Mouse (Mus musculus): ENCODE results near the gene Med27.

Gene Med27

DNA sequence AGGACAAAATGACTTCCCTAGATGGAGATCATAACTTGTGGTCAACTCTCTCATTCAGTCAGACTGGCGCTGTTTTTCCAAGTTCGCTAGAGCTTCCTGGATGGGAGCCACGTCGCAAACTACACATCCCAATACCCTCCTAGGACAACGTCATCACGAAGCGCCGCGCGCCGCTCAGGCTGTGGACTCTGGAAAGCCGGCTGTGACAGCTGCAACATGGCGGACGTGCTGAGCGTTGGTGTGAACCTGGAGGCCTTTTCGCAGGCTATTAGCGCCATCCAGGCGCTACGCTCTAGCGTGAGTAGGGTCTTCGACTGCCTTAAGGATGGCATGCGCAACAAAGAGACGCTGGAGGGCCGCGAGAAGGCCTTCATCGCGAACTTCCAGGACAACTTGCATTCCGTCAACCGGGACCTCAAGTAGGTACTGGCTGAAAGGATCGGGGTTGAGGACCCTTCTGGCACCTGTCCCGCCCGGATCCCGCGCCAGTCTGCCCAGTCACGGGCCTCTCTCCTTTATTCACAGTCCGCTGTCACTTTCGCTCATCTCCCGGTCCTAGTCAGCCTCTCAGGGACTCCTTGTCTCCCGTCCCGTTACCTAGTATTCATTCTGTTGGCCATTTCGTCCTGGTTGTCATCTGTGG lies at the start of gene Med27:
Med27 (plus strand) TSS at position 191 of the 643 bp plus-strand sequence.
- in situ Hi-C loops (cut with MboI, MseI): no loop called here

DNA sequence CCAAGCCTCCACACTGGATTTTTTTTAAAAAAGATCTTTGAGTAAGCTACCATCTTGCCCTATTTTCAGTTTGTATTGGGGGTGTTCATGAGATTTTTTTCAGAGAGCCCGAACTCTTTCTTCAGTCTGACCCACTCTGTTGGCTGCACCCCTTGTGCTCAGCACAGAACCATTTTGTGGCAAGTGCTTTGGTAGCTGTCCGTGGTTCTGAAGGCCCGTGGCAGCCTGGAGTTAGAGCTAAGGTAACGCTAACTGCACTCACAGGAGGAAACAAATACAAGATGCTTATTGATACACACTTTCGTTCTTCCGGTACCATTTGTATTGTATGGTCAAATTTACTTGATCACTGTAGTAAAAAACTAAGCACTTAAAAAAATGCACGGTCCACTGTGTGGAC lies 36.7 kb upstream of the Med27 start:
- in situ Hi-C loops (cut with MboI, MseI): loop anchor here (10.0 kb wide), 2 partner anchors 65 to 1505 kb away; no protein-coding TSS in a partner anchor

DNA sequence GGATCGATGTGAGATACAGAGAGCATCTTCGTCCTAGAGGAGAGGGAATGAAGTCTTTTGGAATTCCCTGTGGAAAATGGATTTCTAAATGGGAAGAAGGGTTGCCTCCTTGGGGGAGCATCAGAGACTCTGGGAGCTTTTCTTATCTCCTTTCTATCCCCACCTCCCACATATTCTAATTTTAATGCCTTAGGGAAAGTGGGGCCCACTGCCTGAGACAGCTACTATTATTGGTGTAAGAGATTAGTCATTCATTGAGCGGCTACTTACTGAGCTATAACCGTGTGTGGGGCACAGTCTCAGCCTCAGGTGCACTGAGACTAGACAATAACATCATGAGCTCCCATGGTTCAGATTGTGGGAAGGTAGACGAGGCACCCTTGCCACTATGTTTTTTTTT lies 34.6 kb upstream of the Med27 start:
- in situ Hi-C loops (cut with MboI, MseI): loop anchor here (10.0 kb wide), 2 partner anchors 63 to 1507 kb away; no protein-coding TSS in a partner anchor

DNA sequence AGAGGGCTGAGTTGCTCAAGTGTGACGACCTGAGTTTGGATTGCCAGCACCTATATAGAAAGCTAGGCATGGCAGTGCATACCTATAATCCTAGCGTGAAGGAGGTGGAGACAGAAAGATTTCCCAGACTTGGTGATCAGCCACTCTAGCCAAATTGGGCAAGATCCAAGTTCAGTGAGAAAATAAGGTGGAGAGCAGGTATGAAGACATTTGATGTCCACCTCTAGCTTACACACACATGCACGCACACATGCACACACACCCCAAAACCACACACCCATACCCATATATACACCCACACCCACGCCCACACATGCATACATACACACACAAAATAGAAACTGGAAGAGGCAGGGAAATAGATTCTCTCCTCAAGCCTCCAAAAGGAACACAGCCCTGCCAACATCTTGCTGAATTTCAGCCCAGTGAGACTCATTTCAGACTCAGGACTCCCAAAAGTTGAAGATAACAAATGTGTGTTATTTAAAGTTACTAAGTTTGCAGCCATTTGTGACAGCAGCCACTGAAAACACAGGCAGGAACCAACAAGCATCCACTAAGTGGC lies 28.6 kb upstream of the Med27 start:
- in situ Hi-C loops (cut with MboI, MseI): loop anchor here (5.0 to 10.0 kb wide), 3 partner anchors 41 to 1513 kb away; no protein-coding TSS in a partner anchor

DNA sequence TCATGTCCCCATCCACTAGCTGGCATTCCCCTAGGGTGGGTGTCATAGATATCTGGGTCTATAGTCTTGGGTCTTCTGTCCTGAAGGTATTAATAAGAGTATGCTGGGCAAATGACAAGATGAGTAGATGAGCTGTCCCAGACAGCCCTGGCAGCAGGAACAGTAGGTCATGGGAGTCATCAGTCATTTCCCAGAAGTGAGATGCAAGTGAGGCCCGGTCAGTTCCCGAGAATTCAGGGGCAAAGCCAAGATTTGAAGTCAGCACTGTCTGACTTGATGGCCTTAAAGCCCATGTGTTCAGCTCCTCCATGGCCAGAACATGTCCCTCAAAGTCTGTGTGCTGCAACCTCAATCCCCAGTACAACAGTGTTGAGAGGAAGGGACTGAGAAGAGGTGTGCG lies 28.0 kb upstream of the Med27 start:
- in situ Hi-C loops (cut with MboI, MseI): loop anchor here (5.0 to 10.0 kb wide), 3 partner anchors 41 to 1514 kb away; no protein-coding TSS in a partner anchor

DNA sequence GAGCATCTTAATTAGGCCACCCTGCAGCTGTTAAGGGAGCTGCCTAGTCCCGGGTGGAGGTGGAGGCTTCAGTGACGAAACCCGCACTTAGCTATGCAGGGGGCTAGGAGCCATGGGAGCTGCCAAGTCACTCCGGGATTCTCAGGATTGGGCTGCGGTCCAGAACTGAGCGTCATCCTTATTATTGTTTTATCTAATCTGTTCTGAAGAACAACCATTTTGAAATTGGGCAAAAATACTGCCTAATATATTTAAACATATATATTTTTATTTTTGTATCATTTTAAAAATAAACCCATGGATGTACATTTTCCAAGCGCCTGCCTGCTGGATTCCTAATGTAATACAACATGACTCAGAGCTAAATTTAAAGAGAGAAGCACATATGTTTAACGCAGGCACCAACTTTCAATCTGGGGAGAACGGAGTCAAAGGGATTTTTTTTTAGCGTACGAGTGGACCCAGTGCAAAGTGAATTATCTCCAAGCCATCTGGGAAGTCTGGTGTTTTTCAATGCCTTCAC lies 26.3 kb upstream of the Med27 start:
- in situ Hi-C loops (cut with MboI, MseI): no loop called here

DNA sequence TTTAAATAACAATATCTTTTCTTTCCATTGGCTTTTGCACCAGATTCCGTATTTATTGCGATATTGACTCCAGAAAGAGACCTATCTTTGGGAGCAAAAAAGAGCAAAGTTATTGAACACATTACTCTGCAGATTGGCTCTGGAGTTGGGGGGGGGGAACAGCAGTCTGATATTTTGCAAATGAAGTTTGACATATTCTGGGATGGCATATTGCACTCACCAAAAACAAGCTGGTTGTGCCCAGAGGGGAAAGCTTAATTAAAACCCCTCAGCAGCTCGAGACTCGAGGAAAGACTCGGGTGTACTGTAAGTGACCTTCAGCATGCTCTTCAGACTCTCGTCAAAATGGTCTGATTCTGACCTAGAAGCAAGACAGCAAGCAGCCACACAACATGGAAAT lies 25.8 kb upstream of the Med27 start:
- in situ Hi-C loops (cut with MboI, MseI): no loop called here

DNA sequence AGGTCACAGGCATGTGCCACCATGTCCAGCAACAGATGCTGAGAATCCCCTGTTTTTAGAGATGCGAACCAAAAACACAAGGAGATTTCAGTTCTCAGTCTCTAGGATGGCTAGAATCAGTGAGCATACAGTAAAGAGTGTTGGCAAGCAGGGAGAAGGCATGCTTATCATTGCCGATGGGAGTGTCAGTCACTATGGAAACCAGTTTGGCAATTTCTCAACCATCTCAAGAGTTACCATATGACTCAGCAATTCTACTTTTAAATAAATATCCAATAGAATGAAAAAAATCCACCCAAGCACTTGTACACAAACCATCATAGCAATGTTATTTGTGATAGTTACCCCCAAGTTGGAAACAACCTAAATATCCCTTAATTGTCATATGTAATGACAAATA lies 22.2 kb upstream of the Med27 start:
- in situ Hi-C loops (cut with MboI, MseI): no loop called here

DNA sequence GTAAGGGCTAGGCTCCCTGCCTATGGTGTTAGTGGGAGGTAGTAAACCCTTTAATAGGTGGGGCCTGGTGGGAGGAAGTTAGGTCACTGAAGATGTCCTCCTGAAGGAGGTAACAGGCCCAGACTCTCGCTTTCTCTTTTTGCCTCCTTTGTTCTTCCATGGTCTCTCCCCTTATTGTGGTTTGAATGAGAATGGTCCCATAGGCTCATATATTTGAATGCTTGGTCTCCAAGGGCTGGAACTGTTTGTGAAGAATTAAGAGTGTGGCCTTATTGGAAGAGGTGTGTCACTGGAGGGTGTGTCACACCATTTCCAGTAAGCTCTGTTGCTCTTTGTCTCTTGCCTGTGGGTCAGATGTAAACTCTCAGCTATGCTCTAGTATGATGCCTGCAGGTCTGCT lies 16.1 kb upstream of the Med27 start:
- in situ Hi-C loops (cut with MboI, MseI): no loop called here

DNA sequence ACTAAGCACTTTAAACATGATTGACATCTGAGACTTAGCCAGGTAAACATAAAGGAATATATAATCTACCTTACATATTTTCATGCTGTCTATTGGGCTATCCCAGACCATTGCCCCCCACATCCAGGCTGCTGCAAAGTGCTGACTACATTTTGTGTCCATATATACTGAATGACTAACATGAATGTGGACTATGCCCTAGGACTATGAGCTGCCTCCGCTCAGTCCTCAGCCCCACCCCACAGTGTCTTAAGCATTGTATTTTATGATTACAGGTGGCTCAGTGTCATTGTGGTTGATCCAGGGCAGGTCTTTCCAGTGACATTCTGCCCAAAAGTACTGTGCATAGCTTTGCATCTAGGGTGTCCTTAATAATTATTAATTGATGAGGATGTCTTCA lies 8.2 kb upstream of the Med27 start:
- in situ Hi-C loops (cut with MboI, MseI): no loop called here

DNA sequence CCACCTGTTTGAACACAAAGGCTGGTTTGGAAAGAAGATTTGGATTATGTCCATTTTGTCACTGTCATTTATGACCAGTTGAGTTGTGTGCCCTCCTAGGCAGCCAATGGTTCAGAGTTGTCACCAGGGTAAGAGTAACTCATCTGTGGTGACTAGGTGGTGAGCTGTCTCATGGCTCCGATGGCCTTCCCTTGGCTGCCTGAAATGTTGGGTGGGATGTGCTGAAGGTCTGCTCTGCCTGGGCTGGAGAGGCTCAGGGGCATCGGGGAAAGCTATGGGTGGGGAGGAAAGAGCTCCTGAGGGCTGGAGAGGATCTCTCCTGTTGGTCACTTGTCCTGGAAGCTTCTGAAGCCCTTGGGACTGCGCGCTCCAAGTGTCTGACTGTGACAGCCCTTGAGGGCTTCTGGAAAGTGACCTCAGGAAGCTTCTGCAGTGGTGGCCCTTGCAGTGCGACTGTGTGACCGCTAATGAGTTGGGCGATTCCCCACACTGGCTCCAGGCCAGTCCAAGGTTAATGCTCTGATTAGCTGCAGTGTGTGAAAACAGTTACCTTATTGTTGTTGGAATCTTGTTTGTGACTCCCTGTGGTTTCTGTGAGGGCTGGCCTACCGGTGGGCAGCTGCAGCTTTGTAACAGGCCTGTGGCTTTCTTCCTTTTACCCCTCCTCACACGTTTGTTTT lies 12.2 kb downstream of the Med27 start:
- in situ Hi-C loops (cut with MboI, MseI): no loop called here

DNA sequence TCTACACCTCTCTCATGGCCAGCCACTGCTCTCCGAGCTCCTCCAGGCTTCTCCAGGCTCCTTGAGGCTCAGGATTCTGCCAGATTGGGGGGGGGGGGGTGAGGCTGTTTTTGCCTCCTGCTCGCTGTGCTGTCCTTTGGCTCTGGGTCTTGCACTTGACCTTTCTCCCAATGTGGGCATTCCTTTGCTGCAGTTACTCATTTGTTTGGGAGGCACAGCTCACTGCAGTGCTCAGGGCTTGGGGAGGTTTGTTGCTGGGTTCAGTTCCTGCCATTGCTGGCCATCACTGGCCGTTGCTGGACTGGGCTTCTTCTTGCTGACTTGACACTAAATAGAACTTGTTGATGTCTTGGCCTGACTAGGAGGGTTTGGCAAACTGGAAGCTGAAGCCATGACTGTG lies 14.3 kb downstream of the Med27 start:
- in situ Hi-C loops (cut with MboI, MseI): no loop called here

DNA sequence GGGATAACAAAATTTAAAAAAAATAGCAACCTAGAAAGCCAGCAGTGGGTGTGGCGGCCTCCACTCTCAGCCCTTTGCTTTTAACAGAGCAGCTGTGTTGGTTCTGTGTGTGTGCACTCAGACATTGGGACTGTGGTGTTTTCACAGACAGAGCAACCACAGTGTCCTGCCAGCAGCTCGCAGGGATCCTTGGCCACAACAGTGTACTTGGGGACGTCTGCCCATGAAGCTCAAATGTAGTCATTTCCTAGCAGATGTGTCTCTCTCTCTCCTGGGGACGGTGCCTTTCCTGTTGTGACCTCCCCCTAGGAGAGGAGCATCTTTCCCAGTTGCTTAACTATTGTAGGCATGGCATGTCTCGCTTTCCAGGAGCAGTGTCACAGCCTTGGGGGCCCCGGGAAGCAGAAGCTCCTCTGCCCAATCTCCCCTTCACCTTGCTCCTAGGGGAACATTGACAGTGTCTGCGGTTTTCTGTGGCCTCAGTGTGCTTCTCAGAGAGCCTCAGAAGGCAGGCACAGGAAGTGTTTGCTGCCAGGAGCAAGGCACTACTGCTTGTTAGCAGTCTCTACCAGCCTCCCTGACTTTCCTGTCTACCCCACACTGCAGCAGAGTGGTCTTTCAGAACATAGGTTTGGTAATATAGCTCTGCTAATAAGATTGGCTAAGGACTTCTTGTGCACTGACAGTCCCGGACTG lies 18.5 kb downstream of the Med27 start:
- in situ Hi-C loops (cut with MboI, MseI): no loop called here

DNA sequence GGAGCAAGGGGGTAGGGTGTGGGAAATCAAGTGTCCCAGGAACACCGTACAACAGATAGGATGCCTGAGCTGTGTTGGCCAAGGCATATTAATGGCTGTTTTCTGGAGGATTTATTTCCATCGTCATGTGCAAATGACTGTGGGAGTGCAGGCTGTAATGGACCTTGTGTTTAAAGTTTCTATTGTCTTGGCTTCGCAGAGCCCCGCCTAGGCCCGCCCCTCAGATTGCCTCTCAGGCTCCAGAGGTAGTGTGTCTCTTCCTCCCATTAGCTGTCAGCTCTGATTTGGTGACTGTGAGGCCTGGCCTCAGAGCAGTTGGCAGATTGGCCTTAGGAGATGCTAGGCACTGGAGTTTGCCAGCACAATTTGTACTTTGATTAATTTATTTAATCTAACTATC lies 22.1 kb downstream of the Med27 start:
- in situ Hi-C loops (cut with MboI, MseI): no loop called here

DNA sequence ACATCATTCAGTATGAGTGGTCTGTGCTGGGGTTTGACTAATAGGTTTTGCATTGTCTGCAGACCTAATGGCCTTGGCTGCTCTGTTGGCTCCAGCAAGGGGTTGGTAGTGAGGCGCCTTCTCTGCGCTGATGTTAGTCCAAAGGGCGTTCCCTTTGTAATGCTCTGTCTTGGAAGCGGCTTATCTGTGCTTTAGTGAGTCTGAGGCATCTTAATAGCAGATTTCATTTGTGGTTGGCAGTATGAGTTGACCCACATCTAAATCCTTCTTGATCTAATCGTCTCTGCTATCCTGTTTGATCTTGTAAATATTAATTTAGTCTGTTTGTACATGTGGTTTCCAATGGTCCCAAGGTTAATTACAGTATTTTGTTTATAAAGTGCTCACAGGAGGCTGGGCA lies 25.6 kb downstream of the Med27 start:
- in situ Hi-C loops (cut with MboI, MseI): loop anchor here (10.0 kb wide), 2 partner anchors 57 to 1647 kb away; no protein-coding TSS in a partner anchor

DNA sequence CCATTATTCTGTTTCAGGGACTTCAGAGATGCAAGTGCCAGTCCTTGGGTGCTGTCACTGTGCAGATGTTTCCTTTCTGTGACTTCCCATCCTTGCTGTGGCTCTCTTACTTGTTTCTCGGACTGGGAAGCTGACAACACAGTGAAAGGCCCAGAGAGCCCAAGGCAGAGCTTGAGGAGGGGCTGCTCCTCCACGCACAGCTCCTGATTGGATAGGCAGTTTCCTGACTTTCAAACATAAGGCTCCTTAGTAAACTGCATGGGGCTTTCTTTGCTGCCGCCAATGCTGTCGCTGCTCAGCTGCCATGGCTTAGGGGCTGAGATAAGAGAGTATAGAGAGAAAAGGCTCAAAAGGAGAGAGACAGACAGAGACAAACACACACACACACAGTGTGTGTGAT lies 35.1 kb downstream of the Med27 start:
- in situ Hi-C loops (cut with MboI, MseI): loop anchor here in 1 of 2 experiments (5.0 kb wide), 1 partner anchor 96 kb away; no protein-coding TSS in a partner anchor

DNA sequence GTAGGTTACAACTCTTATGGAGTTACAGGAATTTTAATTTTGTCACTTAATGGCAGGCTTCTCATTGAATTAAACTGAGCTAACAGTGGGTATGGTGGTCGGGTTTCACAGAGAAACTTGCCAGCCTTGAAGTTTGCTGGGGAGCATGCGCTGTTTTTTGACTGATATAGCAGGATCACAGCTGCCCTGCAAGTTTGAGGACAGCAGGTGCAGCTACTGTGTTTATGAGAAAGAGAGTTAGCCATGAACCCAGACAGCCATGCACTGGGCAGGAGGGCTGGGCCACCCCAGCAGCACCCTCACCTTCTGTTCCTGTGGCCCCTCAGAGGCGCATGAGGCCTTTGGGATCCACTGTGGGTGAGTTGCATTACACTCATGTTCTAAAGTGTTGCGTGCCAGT lies 36.0 kb downstream of the Med27 start:
- in situ Hi-C loops (cut with MboI, MseI): loop anchor here in 1 of 2 experiments (5.0 kb wide), 1 partner anchor 95 kb away; no protein-coding TSS in a partner anchor

DNA sequence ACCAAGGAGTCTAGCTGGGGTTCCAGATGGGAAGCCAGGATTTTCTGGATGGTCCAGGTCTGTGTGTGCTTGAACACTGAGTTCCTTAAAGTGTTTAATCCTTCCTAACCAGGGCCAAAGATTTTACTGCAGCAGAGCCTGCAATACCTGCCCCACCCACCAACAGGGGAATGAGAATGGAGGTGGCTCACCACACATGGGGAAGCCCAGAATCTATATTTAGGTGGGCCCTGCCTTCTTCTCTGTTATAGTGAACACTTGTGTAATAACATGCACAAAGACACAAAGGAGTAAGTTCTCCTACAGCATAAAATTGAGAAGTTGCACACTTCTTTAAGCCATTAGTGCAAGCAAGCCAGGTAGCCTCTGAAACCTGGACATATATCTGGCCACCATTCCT lies 36.5 kb downstream of the Med27 start:
- in situ Hi-C loops (cut with MboI, MseI): loop anchor here in 1 of 2 experiments (5.0 kb wide), 1 partner anchor 94 kb away; no protein-coding TSS in a partner anchor

DNA sequence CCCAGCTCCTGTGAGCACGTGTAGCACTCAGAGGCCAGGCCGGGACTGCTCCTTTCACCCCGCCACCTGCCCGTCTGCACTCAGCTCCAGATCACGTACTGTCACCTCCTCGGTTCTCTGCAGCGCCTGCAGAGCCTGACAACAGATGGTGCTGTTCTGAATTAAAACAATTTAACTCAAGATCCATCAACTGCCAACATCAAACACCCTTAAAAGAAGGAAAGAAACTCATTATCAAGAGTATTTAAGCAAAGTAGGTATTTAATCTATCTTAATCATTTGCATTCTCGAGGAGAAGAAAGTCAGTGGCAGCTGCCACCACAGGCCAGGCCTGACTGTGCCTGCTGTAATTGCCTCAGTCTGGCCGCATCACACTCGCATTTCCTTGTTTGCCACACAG lies 38.8 kb downstream of the Med27 start:
- in situ Hi-C loops (cut with MboI, MseI): no loop called here

DNA sequence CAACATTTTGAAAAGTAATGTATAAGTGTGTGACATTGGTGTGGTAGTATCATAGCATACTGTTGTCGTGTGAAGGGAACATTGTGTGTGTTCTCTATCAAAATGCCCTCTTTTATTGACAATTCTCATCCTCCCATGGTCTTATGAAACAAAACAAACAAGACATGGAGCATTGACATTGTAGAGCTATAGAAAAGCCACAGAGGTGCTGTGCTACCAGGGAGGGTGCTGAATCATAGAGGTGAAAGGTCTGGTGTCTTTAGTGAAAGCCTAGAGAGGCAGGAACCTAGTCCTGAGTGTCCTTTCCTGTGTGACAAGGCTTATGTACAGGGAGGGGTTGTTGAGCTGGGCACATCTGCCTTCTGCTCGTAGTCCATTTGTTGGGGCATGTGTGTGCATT lies 40.6 kb downstream of the Med27 start:
- in situ Hi-C loops (cut with MboI, MseI): no loop called here

DNA sequence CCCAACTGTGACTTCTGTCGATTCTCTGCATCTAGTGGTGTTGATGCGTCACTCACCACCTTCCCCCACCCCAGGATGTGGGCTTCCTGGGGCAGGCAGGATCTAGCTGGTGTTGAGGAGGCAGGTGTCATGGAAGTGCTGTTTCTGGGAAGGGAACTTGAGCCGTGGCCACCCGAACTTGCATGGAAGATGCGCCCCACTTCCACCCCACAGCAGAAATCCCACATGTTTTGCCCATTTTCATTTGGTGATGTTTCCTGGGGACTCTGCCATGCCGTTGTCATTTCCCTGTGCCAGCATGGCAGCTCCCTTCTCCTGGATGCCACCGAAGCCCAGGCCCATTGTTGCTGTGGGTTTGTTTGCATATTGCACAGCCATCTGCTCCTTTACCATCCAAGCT lies 42.3 kb downstream of the Med27 start:
- in situ Hi-C loops (cut with MboI, MseI): no loop called here

DNA sequence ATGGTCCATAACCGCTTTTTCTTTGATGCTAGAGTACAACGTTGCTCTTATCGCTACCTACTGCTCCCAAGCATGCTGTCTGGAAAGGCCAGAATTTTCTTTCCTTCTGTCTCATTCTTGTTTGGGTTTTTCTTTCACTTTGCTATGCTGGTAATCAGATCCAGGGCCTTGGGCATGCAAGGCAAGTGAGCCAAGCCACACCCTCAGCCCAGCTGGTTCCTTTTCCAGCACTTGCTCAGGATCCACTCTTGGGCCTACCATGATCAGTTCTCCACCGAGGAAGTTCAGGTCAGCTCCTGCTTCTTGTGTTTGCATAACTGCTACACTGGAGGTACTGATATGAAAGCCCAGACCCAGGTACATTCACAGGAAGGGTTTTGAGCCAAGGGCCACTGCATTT lies 44.5 kb downstream of the Med27 start:
- in situ Hi-C loops (cut with MboI, MseI): no loop called here
